Mouse (Mus musculus) cerebellum, adult 2 months (tissue): ENCODE results near the gene Ppm1b. TPM values are rescaled to one million over a fixed set of nuclear protein-coding genes. Genes with fewer than 3 reads are reported as not detected.

Experiments
- DNase-seq, 2 experiments: peaks; one replicate each; pipeline ENCODE4 v3.0.0; 2021
- H3K27ac ChIP-seq: fragments of 200-500 bp; 2 replicates; pipeline ENCODE4 v1.5.1; 2012; ENCODE audit warnings: low read length, control low read depth, inconsistent platforms; ENCODE audit not compliant: insufficient read depth
- H3K27me3 ChIP-seq: fragments of 200-500 bp; 2 replicates; pipeline ENCODE4 v1.6.1; 2012; ENCODE audit warnings: inconsistent platforms, mild to moderate bottlenecking, low read length, moderate library complexity; ENCODE audit not compliant: control insufficient read depth, insufficient read depth
- H3K4me1 ChIP-seq: fragments of 200-500 bp; 2 replicates; pipeline ENCODE4 v1.6.1; 2011; ENCODE audit warnings: low read length; ENCODE audit not compliant: control insufficient read depth, insufficient read depth
- H3K4me3 ChIP-seq: fragments of 200-500 bp; replicated peaks from 2 replicates; pipeline ENCODE3; 2011; ENCODE audit warnings: mild to moderate bottlenecking, low read depth, low read length, control low read depth; ENCODE audit not compliant: insufficient read depth
- CTCF ChIP-seq: fragments of 200-500 bp; IDR thresholded peaks from 2 replicates; pipeline ENCODE4 v1.5.1; 2011; ENCODE audit warnings: low read depth, mild to moderate bottlenecking, control low read depth, low read length, moderate library complexity, borderline replicate concordance; ENCODE audit not compliant: insufficient read depth
- POLR2A ChIP-seq: fragments of 200-500 bp; IDR thresholded peaks from 2 replicates; pipeline ENCODE4 v1.6.1; 2011; ENCODE audit warnings: low read length, control low read depth, borderline replicate concordance; ENCODE audit not compliant: insufficient read depth
- WGBS: fragments of 180-500 bp; shearing (Covaris S2); methylation state at CpG from one replicate; pipeline ENCODE4 v1.1.7; 2018; 5-methylcytosine and 5-hydroxymethylcytosine counted together
- polyA plus RNA-seq: library from polyadenylated mRNA; depleted of rRNA; stranded (reverse); fragments of >200 nt; gene quantifications from 2 replicates; pipeline ENCODE4 v1.2.3, GENCODE M21; 2012

Gene Ppm1b
- polyA plus RNA-seq, 1 experiment, result 138 TPM

GRCm38 (mm10) chr17:85038311-85038710, 81.8 kb downstream of the Ppm1b start:
- H3K4me3 ChIP-seq, result no peak overlapping the region
- no peak for DNase-seq
- H3K4me1 ChIP-seq, result peaks cover 5% of the 10 kb centered on the region
- H3K27me3 ChIP-seq, result no peaks in the 10 kb centered on the region
- no peak overlapping the region for H3K27ac ChIP-seq
- WGBS, result 69% methylated on average over 4 of the region's 4 CpGs
- TF ChIP-seq CTCF, result no peak
- no peak for TF ChIP-seq POLR2A

- WGBS, result 96% methylated on average over 5 of the region's 5 CpGs
- Histone ChIP-seq H3K4me1 (peaks cover 4% of the 10 kb centered on the region), H3K27ac (no peak overlapping the region), H3K27me3 (no peaks in the 10 kb centered on the region), H3K4me3 (no peak overlapping the region)
- TF ChIP-seq CTCF (no peak), POLR2A (no peak)
- DNase-seq, result no peak
Measured at GRCm38 (mm10) chr17:85038761-85039160, 82.2 kb downstream of the Ppm1b start.

GRCm38 (mm10) chr17:85040913-85041312, 84.4 kb downstream of the Ppm1b start:
- no peak for TF ChIP-seq POLR2A
- no peak for TF ChIP-seq CTCF
- H3K4me1 ChIP-seq, result no peaks in the 10 kb centered on the region
- 84% methylated on average over 7 of the region's 7 CpGs for WGBS
- H3K4me3 ChIP-seq, result no peak overlapping the region
- no peaks in the 10 kb centered on the region for H3K27me3 ChIP-seq
- H3K27ac ChIP-seq, result no peak overlapping the region
- no peak for DNase-seq

GRCm38 (mm10) chr17:85042419-85042818, 85.9 kb downstream of the Ppm1b start:
- H3K4me1 ChIP-seq, result no peaks in the 10 kb centered on the region
- TF ChIP-seq POLR2A, result no peak
- no peak for TF ChIP-seq CTCF
- H3K27ac ChIP-seq, result no peak overlapping the region
- no peak for DNase-seq
- H3K27me3 ChIP-seq, result no peaks in the 10 kb centered on the region
- 79% methylated on average over 6 of the region's 6 CpGs for WGBS
- H3K4me3 ChIP-seq, result no peak overlapping the region

GRCm38 (mm10) chr17:85043404-85043816, 86.9 kb downstream of the Ppm1b start:
- DNase-seq, result no peak
- no peaks in the 10 kb centered on the region for H3K27me3 ChIP-seq
- no peak for TF ChIP-seq CTCF
- no peak for TF ChIP-seq POLR2A
- H3K27ac ChIP-seq, result no peak overlapping the region
- 85% methylated on average over 6 of the region's 6 CpGs for WGBS
- H3K4me3 ChIP-seq, result no peak overlapping the region
- H3K4me1 ChIP-seq, result no peaks in the 10 kb centered on the region

GRCm38 (mm10) chr17:85044466-85044865, 87.9 kb downstream of the Ppm1b start:
- H3K4me3 ChIP-seq, result no peak overlapping the region
- DNase-seq, result no peak
- H3K4me1 ChIP-seq, result no peaks in the 10 kb centered on the region
- H3K27ac ChIP-seq, result no peak overlapping the region
- 93% methylated on average over 5 of the region's 5 CpGs for WGBS
- H3K27me3 ChIP-seq, result no peaks in the 10 kb centered on the region
- TF ChIP-seq POLR2A (no peak), CTCF (no peak)

- no peak for TF ChIP-seq POLR2A
- TF ChIP-seq CTCF, result no peak
- no peak overlapping the region for H3K4me3 ChIP-seq
- H3K27me3 ChIP-seq, result no peaks in the 10 kb centered on the region
- no peaks in the 10 kb centered on the region for H3K4me1 ChIP-seq
- no peak for DNase-seq
- 83% methylated on average over 12 of the region's 12 CpGs for WGBS
- H3K27ac ChIP-seq, result no peak overlapping the region
Measured at GRCm38 (mm10) chr17:85045160-85045559, 88.6 kb downstream of the Ppm1b start.

- H3K27me3 ChIP-seq, result no peaks in the 10 kb centered on the region
- no peak overlapping the region for H3K27ac ChIP-seq
- TF ChIP-seq CTCF (no peak), POLR2A (no peak)
- H3K4me1 ChIP-seq, result no peaks in the 10 kb centered on the region
- WGBS, result 91% methylated on average over 5 of the region's 5 CpGs
- no peak overlapping the region for H3K4me3 ChIP-seq
- DNase-seq, result no peak
Measured at GRCm38 (mm10) chr17:85048379-85048778, 91.8 kb downstream of the Ppm1b start.
